Mouse (Mus musculus) liver, postnatal 0 days (tissue): ENCODE data around the gene Gfap.

Experiments used
- CTCF ChIP-seq: sonication (generic); IDR thresholded peaks from 2 replicates; pipeline ENCODE4 v1.5.1; 2016; ENCODE audit warnings: antibody characterized with exemption, low read depth
- EP300 ChIP-seq: IDR thresholded peaks from 2 replicates; pipeline ENCODE4 v1.6.1; 2016; ENCODE audit warnings: antibody characterized with exemption, low read depth, mild to moderate bottlenecking

GRCm38 (mm10) chr11:102874801-102875334 is 25.8 kb downstream of the Gfap start:
- TF ChIP-seq CTCF = no peak
- TF ChIP-seq EP300 = no peak
